Mouse (Mus musculus): ENCODE results near the gene Ifi202b. TPM values are rescaled to one million over a fixed set of nuclear protein-coding genes. Genes with fewer than 3 reads are reported as not detected.
"Not testable (repeated sequence)": the region's sequence is repeated elsewhere in the genome, so short reads cannot be mapped to it uniquely, and the experiment has no call there.

Ifi202b gene
- polyA plus RNA-seq, 1 experiment from 2014 or later = not detected

- Histone ChIP-seq H3K9me3 (ENCODE audit: control insufficient read depth, low read length) (no peaks in the 10 kb centered on the region), H3K4me3 (ENCODE audit: low read depth, low read length) (no peak overlapping the region), H3K27ac (ENCODE audit: low read depth, low read length) (no peak overlapping the region), H3K4me2 (ENCODE audit: low read depth, low read length) (no peak overlapping the region), H3K9ac (replicated peaks; ENCODE audit: low read depth, low read length) (no peak overlapping the region), H3K4me1 (ENCODE audit: control insufficient read depth, insufficient read depth, low read length) (no peaks in the 10 kb centered on the region), H3K27me3 (ENCODE audit: control insufficient read depth, insufficient read depth, low read length) (no peaks in the 10 kb centered on the region), H3K36me3 (ENCODE audit: control insufficient read depth, insufficient read depth, low read length) (no peaks in the 10 kb centered on the region)
- ATAC-seq (ENCODE audit: low read depth) = no peak
- 88% methylated on average over 2 of the region's 2 CpGs for WGBS
Measured at GRCm38 (mm10) chr1:173914559-173914958, 68.0 kb downstream of the Ifi202b start.

GRCm38 (mm10) chr1:173913256-173913791 lies 69.2 kb downstream of the Ifi202b start:
- ATAC-seq (ENCODE audit: low read depth); H3K4me3 ChIP-seq (ENCODE audit: low read depth, low read length); H3K27me3 ChIP-seq (ENCODE audit: control insufficient read depth, insufficient read depth, low read length); H3K36me3 ChIP-seq (ENCODE audit: control insufficient read depth, insufficient read depth, low read length); H3K4me1 ChIP-seq (ENCODE audit: control insufficient read depth, insufficient read depth, low read length); H3K27ac ChIP-seq (ENCODE audit: low read depth, low read length); H3K9me3 ChIP-seq (ENCODE audit: control insufficient read depth, low read length); H3K9ac ChIP-seq (replicated peaks; ENCODE audit: low read depth, low read length); H3K4me2 ChIP-seq (ENCODE audit: low read depth, low read length): not testable (repeated sequence)

Other genes with a start within 250 kb of the Ifi202b start
- gene Ifi207, start 241.0 kb downstream of the Ifi202b start, polyA plus RNA-seq (2014; fragmentation: Nextera tagmentation; extraction: Ambion mirVana) = 0.57 TPM in 1 of 2 replicates, not detected in the other
- gene Ifi204, start 215.8 kb downstream of the Ifi202b start, polyA plus RNA-seq (2014; fragmentation: Nextera tagmentation; extraction: Ambion mirVana) = 0.28 and 0.67 TPM in 2 replicates
- 0.24 TPM in 1 of 2 replicates, not detected in the other for gene Ifi211, start 69.7 kb downstream of the Ifi202b start, polyA plus RNA-seq (2014; fragmentation: Nextera tagmentation; extraction: Ambion mirVana)
- 1.1 and 1.5 TPM in 2 replicates for gene Mndal, start 40.3 kb downstream of the Ifi202b start, polyA plus RNA-seq (2014; fragmentation: Nextera tagmentation; extraction: Ambion mirVana)
- 0.46 and 0.54 TPM in 2 replicates for gene Ifi203, start 40.1 kb downstream of the Ifi202b start, polyA plus RNA-seq (2014; fragmentation: Nextera tagmentation; extraction: Ambion mirVana)
- gene Ifi205, start 49.1 kb upstream of the Ifi202b start, polyA plus RNA-seq (2014; fragmentation: Nextera tagmentation; extraction: Ambion mirVana) = not detected in 2 replicates
- gene Olfr433, start 58.0 kb upstream of the Ifi202b start, polyA plus RNA-seq (2014; fragmentation: Nextera tagmentation; extraction: Ambion mirVana) = not detected in 2 replicates
- gene Olfr432, start 66.5 kb upstream of the Ifi202b start, polyA plus RNA-seq (2014; fragmentation: Nextera tagmentation; extraction: Ambion mirVana) = not detected in 2 replicates
- not detected in 2 replicates for gene Olfr430, start 83.9 kb upstream of the Ifi202b start, polyA plus RNA-seq (2014; fragmentation: Nextera tagmentation; extraction: Ambion mirVana)
- gene Olfr429, start 101.6 kb upstream of the Ifi202b start, polyA plus RNA-seq (2014; fragmentation: Nextera tagmentation; extraction: Ambion mirVana) = not detected in 2 replicates
- gene Olfr427, start 114.1 kb upstream of the Ifi202b start, polyA plus RNA-seq (2014; fragmentation: Nextera tagmentation; extraction: Ambion mirVana) = not detected in 2 replicates
- not detected in 2 replicates for gene Olfr231, start 138.4 kb upstream of the Ifi202b start, polyA plus RNA-seq (2014; fragmentation: Nextera tagmentation; extraction: Ambion mirVana)
- not detected in 2 replicates for gene Olfr424, start 148.8 kb upstream of the Ifi202b start, polyA plus RNA-seq (2014; fragmentation: Nextera tagmentation; extraction: Ambion mirVana)
- gene Olfr420, start 172.9 kb upstream of the Ifi202b start, polyA plus RNA-seq (2014; fragmentation: Nextera tagmentation; extraction: Ambion mirVana) = not detected in 2 replicates
- gene Spta1, start 190.0 kb upstream of the Ifi202b start, polyA plus RNA-seq (2014; fragmentation: Nextera tagmentation; extraction: Ambion mirVana) = 0.19 and 0.23 TPM in 2 replicates

Data from neural tube, embryonic 14.5 days (tissue).